Mouse (Mus musculus) spleen, adult 2 months (tissue): Measurements from ENCODE around the gene Shkbp1.

Experiments used
- CTCF ChIP-seq: fragments of 200-500 bp; IDR thresholded peaks from 2 replicates; pipeline ENCODE4 v1.5.1; 2011; ENCODE audit warnings: mild to moderate bottlenecking, inconsistent platforms; ENCODE audit not compliant: insufficient read depth, insufficient read length, insufficient replicate concordance; ENCODE audit errors: extremely low read depth
- POLR2A ChIP-seq: fragments of 200-500 bp; IDR thresholded peaks from 2 replicates; pipeline ENCODE4 v1.6.1; 2011; ENCODE audit warnings: low read depth, low read length, inconsistent platforms

DNA sequence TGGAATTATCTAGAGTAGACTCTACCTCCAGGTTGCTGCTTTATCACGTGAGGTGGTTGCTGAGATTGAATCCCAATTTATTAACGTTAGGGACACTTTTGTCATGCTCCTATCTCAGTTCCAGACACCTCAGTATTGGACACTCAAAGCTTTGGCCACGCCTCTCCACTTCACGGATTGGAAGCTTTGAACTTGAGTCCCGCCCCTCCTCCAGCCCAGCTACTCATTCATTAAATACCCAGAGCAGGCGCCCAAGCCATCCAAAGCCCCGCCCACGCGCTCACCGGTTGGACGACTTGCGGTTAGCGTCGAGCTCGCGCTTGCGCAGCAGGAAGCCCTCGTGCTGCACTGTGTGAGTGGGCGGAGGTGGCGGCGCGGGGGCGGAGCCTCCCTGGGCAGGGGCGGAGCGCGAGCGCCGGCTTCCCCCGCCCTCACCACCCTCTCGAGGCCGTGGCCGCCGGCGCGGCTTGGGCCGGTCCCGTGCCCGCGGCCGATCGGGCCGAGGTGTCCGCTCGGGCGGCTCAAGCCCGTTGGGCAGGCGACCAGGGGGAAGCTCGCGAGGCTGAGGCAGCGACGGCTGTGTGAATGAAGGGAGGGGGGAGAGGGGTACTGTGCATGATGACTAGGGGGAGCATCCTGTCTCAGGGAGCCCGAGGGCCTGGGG is 5.6 kb upstream of the Shkbp1 start:
- TF ChIP-seq CTCF (no peak), POLR2A (no peak)
